Mouse (Mus musculus): ENCODE measurements around the gene Slc9b1. TPM values are rescaled to one million over a fixed set of nuclear protein-coding genes. Genes with fewer than 3 reads are reported as not detected.
A peak's percentile ranks its signal among the peaks of the same experiment; 100 is the strongest.

Gene Slc9b1
- not detected for total RNA-seq (2021)
- long read RNA-seq, experiment 1, result 0 reads
- long read RNA-seq, experiment 2, result 0 reads

- no peak for DNase-seq (ENCODE audit: low spot score)
Observed at GRCm38 (mm10) chr3:135347739-135348264, at the start of gene Slc9b1. TSS of gene Slc9b1 (plus strand) at chr3:135348029.

DNA sequence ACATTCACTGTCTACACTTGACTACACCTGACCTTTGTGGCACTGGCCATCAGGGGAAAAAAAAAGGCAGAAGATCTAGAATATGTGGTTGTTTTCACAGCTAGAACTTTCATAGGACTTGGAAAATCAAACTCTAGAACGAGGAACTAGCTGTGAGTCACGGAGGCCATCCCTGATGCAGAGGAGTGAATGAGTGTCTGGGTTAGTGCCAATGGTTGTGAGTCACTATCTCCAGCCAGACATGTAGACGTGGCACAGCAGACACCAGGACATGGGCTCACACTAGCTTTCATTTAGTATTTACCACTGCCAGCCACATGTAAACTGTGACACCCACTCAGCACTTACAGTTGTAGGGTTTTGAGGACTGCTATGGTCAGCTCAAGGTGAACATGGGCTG, 49.3 kb upstream of the Slc9b1 start:
- DNase-seq (ENCODE audit: low spot score), result peak; percentile 12

DNA sequence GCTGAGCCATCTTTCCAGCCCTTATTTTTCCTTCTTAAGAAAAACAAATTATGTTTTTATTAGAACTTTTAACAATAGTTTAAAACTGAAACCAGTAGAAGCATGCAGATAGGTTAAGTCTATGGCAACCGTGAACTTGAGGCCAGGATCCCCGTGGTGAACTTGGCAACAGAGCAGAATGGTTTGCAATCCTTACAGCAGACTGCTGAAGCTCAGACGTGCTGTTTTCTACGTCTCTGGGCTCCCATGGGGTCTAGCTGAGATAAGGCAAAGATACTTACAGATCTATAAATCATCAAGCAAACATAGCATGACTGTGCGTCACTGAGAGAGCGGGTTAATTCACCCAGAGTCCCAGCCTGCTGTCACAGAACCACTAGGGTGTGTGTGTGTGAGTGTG, 47.7 kb upstream of the Slc9b1 start:
- DNase-seq (ENCODE audit: low spot score), result no peak

DNA sequence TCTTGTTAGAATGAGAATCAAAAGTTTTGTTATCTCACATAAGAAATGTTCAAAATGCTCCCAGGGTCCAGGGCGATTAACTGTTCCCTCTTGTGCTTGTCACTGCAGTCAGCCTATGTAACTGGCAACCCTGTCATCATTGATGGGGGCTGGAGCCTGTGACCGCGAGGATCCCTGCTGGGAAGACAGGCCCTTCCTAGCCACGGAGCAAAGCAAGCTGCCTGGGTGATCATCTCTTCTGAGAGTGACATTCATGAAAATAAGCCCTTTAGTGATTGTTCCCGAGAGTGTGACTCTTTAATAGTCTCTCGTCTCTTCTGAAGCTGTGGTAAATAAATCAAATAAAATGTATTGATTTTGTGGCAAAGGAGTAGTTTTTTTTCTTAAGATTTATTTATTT, 43.8 kb upstream of the Slc9b1 start:
- no peak for DNase-seq (ENCODE audit: low spot score)

- no peak for DNase-seq (ENCODE audit: low spot score)
Observed at GRCm38 (mm10) chr3:135304566-135304965, 43.3 kb upstream of the Slc9b1 start.

GRCm38 (mm10) chr3:135307411-135308259, 40.2 kb upstream of the Slc9b1 start, which contains the start of gene Slc9b2:
TSS of gene Slc9b2 (plus strand) at chr3:135307700.
- DNase-seq (ENCODE audit: low spot score), result no peak

- no peak for DNase-seq (ENCODE audit: low spot score)
Observed at GRCm38 (mm10) chr3:135312916-135313491, 34.8 kb upstream of the Slc9b1 start.

DNA sequence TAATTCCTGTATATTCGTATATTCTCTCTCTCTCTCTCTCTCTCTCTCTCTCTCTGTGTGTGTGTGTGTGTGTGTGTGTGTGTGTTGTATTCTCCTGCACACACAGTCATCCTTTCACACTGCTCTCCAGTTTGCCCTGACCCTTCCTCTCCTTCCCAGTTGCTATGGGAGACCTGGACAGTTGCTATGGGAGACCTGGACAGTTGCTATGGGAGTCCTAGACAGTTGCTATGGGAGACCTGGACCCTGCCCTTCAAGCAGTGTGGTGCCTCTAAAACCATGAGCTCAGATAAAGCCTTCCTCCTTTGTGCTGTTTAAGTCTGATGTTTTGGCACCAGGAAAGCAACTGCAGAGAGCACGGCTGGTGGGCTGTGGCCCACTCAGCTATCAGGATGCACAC, 34.1 kb upstream of the Slc9b1 start:
- DNase-seq (ENCODE audit: low spot score), result no peak

- DNase-seq (ENCODE audit: low spot score), result no peak
Observed at GRCm38 (mm10) chr3:135314811-135315210, 33.0 kb upstream of the Slc9b1 start.

DNA sequence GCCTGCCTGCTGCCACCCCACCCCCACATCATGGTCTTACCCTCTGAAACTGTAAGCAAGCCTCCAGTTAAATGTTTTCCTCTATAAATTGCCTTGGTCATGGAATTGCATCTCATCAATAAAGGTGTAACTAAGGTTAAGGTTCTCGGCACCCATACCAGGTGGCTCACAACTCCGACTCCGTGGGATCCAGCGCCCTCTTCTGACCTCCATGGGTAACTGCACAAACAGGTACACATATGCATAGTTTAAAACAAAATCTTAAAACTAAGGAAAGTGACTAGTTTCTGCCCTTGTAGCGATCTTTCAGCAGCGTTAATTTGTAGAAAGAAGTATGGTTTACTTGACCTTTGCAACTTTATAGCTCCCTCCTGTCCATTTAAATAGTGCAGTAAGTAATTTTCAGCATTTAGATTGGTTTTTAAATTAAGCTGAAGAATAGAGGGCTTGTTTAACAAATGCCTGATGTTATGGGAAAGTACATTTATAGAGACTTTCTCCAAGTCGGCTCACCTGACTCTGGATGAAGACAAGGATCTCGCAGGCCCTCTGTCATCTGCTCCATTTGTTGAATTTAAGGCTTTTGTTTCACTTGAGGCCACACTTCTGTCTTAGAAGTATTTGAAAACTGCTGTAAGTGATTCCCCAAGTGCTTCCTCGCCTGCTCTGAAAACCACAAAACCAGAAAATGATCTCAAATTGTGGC, 32.0 kb upstream of the Slc9b1 start:
- DNase-seq (ENCODE audit: low spot score), result no peak

DNA sequence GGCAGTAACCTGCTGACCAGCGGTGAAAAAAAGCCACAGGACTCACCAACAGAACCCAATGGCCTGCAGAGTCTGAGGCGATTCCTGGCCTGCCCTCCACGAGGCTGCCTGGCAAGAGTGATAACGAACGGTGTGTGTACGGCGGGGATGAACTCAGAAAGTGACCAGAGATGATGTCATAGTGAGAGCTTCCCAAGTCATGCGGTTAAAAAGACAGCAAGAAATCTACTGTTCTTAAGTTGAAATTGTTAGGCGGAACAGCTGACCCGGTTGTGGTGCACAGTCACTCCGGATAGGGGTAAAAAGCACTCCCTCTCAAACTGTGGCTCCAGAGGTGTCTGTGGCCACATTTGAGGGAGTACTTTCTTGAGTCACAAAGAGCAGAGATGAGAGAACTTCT, 29.5 kb upstream of the Slc9b1 start:
- DNase-seq (ENCODE audit: low spot score), result no peak

- DNase-seq (ENCODE audit: low spot score), result no peak
Observed at GRCm38 (mm10) chr3:135324354-135324753, 23.5 kb upstream of the Slc9b1 start.

- DNase-seq (ENCODE audit: low spot score), result no peak
Observed at GRCm38 (mm10) chr3:135327176-135327575, 20.7 kb upstream of the Slc9b1 start.

- DNase-seq (ENCODE audit: low spot score), result no peak
Observed at GRCm38 (mm10) chr3:135327601-135328000, 20.2 kb upstream of the Slc9b1 start.

- DNase-seq (ENCODE audit: low spot score), result peak; percentile 52
Observed at GRCm38 (mm10) chr3:135328560-135328959, 19.3 kb upstream of the Slc9b1 start.

- no peak for DNase-seq (ENCODE audit: low spot score)
Observed at GRCm38 (mm10) chr3:135332691-135333090, 15.1 kb upstream of the Slc9b1 start.

GRCm38 (mm10) chr3:135333763-135334162, 14.1 kb upstream of the Slc9b1 start:
- no peak for DNase-seq (ENCODE audit: low spot score)

GRCm38 (mm10) chr3:135349022-135349421, 1.2 kb downstream of the Slc9b1 start:
- DNase-seq (ENCODE audit: low spot score), result no peak

DNA sequence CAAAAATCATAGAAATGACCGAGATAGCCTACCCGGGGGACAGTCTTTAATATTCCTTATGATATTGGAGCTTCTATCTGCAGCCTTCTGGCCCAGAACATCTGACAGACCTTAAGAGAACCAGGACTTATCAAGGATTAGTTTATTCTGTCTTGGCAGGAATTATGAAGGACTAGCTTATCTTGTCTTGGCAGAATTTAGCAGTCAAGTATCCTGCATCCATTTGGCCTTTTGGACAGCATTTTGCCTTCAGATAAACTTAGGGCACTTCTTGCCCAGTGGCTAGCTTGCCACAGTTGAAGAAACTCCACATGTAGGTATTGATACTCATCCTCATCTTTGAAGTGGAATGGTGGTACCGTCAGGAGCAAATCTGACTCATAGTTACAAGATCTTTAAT, 4.0 kb downstream of the Slc9b1 start:
- DNase-seq (ENCODE audit: low spot score), result no peak

DNA sequence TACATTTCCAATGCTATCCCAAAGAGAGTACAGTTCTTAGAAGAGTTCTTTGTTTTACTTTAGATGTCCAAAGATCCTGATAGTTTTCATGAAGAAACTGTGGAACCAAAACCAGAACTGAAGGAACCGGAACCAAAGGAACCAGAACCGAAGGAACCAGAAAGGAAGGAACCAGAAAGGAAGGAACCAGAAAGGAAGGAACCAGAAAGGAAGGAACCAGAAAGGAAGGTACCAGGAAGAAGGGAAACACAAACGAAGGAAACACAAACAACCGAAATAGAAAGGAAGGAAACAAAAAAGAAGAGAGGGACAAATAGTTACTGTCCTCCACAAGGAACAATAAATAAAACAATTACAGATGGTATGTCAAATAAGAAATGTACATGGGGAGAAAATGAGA, 9.6 kb downstream of the Slc9b1 start:
- no peak for DNase-seq (ENCODE audit: low spot score)

DNA sequence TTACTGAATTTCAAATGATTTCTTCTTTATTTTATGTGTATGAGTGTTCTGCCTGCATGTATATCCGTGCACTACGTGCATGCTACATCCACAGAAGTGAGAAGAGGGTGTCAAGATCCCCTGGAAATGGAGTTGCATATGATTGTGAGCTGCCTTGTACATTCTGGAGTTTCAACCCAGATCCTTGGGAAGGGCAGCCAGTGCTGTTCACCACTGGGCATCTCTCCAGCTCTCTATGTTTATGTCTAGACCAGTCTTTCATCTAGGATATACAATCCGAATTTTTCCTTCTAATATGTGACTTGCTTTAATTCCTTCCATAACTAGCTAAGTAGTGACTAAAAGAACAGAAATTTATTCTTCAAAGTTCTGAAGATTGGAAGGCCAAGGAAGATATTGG, 28.0 kb downstream of the Slc9b1 start:
- no peak for DNase-seq (ENCODE audit: low spot score)

DNA sequence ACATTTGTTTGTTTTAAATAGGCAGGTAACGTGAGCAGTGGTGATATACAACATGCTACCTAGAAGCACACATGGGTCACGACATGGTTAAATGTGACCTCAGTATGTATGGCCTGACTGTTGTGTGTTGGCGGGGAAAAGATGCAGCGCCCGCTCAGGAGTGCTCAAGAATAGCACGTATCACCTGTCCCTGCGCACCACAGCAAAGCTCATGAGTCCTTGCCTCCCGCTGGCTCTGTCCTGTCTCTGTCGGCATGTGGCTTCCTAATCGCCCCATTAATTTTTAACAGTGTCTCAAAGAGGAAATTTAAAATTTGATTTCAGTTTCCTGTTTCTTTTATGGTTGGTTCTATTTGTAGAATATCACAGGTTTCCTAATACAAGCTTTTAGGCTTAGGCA, 29.6 kb downstream of the Slc9b1 start:
- no peak for DNase-seq (ENCODE audit: low spot score)

Measured in gastrocnemius, adult 18-20 months (tissue).